Mouse (Mus musculus) liver, embryonic 18 days (tissue): ENCODE data around the gene Pfas. TPM values are rescaled to one million over a fixed set of nuclear protein-coding genes. Genes with fewer than 3 reads are reported as not detected.

ENCODE experiments used
- polyA plus RNA-seq: library from polyadenylated mRNA; depleted of rRNA; stranded (reverse); fragments of >200 nt; gene quantifications from 2 replicates; pipeline ENCODE4 v1.2.3, GENCODE M21; 2012; rRNA removed

Gene Pfas
- polyA plus RNA-seq, result 5.6 and 6.6 TPM in 2 replicates

GRCm38 (mm10) chr11:69008182-69009121, at the start of gene Pfas:
Pfas (minus strand) TSS chr11:69008460.

GRCm38 (mm10) chr11:69045531-69046394, 37.5 kb upstream of the Pfas start, which contains the start of gene Aurkb:
Aurkb (plus strand) TSS chr11:69045647.

GRCm38 (mm10) chr11:69015644-69016441, 7.6 kb upstream of the Pfas start, which contains the start of gene Ctc1:
Ctc1 (plus strand) TSS chr11:69015911.

GRCm38 (mm10) chr11:68975085-68975484, 33.2 kb downstream of the Pfas start, which contains the start of gene Rangrf:
Rangrf (minus strand) TSS chr11:68975185.

GRCm38 (mm10) chr11:68967337-68968282, 40.6 kb downstream of the Pfas start, which contains the start of gene Slc25a35:
Slc25a35 (plus strand) TSS chr11:68968131.

GRCm38 (mm10) chr11:68957308-68957707, 51.0 kb downstream of the Pfas start, which contains the start of gene Arhgef15:
Arhgef15 (minus strand) TSS chr11:68957480.

Other genes starting within 250 kb of the Pfas start
- gene Ndel1, start 136.6 kb downstream of the Pfas start, polyA plus RNA-seq, result 26.5 and 28.7 TPM in 2 replicates
- 0.06 TPM in 2 replicates for gene Rnf222, start 119.9 kb downstream of the Pfas start, polyA plus RNA-seq
- 1,723 and 1,900 TPM in 2 replicates for gene Rpl26, start 106.9 kb downstream of the Pfas start, polyA plus RNA-seq
- gene Odf4, start 81.4 kb downstream of the Pfas start, polyA plus RNA-seq, result not detected in 2 replicates
- 2.4 and 3.3 TPM in 2 replicates for gene Arhgef15, start 51.0 kb downstream of the Pfas start, polyA plus RNA-seq
- gene Slc25a35, start 40.3 kb downstream of the Pfas start, polyA plus RNA-seq, result 0.50 and 0.72 TPM in 2 replicates
- gene Rangrf, start 33.3 kb downstream of the Pfas start, polyA plus RNA-seq, result 9.2 and 10.1 TPM in 2 replicates
- 13.8 and 16.8 TPM in 2 replicates for gene Ctc1, start 7.5 kb upstream of the Pfas start, polyA plus RNA-seq
- 37.0 and 39.6 TPM in 2 replicates for gene Aurkb, start 37.2 kb upstream of the Pfas start, polyA plus RNA-seq
- gene Borcs6, start 51.3 kb upstream of the Pfas start, polyA plus RNA-seq, result 6.1 and 6.7 TPM in 2 replicates
- 9.0 and 9.5 TPM in 2 replicates for gene Tmem107, start 62.3 kb upstream of the Pfas start, polyA plus RNA-seq
- 28.3 and 32.3 TPM in 2 replicates for gene Vamp2, start 80.0 kb upstream of the Pfas start, polyA plus RNA-seq
- 6.8 and 9.4 TPM in 2 replicates for gene Per1, start 86.8 kb upstream of the Pfas start, polyA plus RNA-seq
- gene Hes7, start 111.9 kb upstream of the Pfas start, polyA plus RNA-seq, result 0.15 and 0.19 TPM in 2 replicates
- gene 9130213A22Rik, start 114.1 kb upstream of the Pfas start, polyA plus RNA-seq, result 0.11 and 0.12 TPM in 2 replicates
- 0.10 and 0.26 TPM in 2 replicates for gene Aloxe3, start 117.4 kb upstream of the Pfas start, polyA plus RNA-seq
- not detected in 2 replicates for gene Alox12b, start 148.5 kb upstream of the Pfas start, polyA plus RNA-seq
- gene Alox8, start 189.4 kb upstream of the Pfas start, polyA plus RNA-seq, result 0.01 TPM in 1 of 2 replicates, not detected in the other
- gene Gucy2e, start 228.6 kb upstream of the Pfas start, polyA plus RNA-seq, result under 0.01 TPM in 1 of 2 replicates, not detected in the other